Mouse (Mus musculus) stomach, postnatal 0 days (tissue): ENCODE data around the gene Frmpd3.

ENCODE experiments used
- CTCF ChIP-seq: IDR thresholded peaks from 2 replicates; pipeline ENCODE4 v1.5.1; 2016; ENCODE audit warnings: antibody characterized with exemption, low read depth, mild to moderate bottlenecking, moderate library complexity
- EP300 ChIP-seq: optimal IDR thresholded peaks from 2 replicates; pipeline ENCODE3; 2016; ENCODE audit warnings: antibody characterized with exemption

GRCm38 (mm10) chrX:140450071-140450470, 108.0 kb downstream of the Frmpd3 start:
- TF ChIP-seq CTCF (no peak), EP300 (no peak)
